Mouse (Mus musculus) telencephalon, adult 2 months (tissue): ENCODE data around the gene Sh3bp5l.

Source experiments
- DNase-seq: peaks from one replicate; pipeline ENCODE4 v3.0.0-alpha.2; 2011; ENCODE audit warnings: low read depth, low spot score

Gene Sh3bp5l

DNA sequence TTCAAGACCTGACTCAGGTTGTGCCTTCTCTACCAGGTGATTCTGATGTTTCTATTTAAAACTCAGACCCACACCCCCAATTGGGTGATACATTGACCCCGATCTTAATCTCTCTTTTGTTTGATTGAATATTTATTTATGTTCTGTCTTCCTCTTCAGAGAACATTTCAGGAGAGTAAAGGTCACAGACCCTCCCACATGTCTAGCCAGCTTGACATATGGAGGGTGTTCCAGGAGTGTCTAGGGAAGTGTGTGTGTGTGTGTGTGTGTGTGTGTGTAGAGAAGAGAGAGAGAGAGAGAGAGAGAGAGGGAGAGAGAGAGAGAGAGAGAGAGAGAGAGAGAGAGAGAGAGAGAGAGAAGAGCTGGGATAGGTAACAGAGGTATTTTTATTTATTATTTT, 47.2 kb downstream of the Sh3bp5l start:
- DNase-seq = no peak

DNA sequence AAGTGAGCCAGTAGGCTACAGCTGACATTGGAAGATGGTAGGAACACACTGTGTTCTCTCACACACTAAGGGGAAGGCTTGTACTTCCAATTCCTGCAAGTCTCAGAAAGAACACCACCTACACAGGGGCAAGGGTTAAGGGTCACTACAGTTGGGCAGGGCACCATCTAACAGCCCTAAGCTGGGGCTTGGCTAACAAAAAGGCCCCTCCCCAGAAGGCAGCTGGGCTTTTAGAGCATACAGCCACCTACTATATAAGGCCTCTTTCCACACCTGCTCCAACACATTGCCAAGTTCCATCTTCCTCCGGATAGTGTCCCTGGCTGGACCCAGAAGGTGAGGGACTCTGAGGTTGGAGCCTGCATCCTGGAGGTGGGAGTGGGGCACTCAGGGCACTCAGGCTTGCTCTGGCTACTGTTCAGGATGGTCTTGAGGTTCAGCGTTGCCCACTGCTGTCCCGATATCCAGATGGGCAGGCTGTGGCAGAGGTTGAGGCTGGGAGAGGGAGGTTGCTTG, 48.3 kb downstream of the Sh3bp5l start, which contains the start of gene Lypd8:
TSS of gene Lypd8 (plus strand) at position 281 of the 516 bp plus-strand sequence.
- DNase-seq = no peak

DNA sequence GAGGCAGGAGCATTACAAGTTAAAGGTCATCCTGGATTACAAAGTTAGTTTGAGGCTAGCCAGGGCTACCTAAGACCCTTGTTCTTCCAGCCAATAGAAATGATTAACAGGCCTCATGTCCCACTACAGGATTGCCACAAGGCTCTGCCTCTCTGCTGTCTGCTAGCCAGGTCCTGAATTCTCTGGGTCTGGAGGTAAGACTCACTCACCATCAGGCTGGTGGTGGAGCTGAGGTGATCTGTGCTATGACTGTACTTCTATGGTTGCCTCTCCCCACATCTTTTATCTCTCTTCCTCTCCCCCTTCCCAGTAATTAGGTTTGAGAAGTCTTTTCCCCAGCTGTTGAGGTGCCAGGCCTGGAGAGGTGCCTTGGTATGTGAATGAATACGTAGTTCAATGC, 49.0 kb downstream of the Sh3bp5l start:
- DNase-seq = no peak

DNA sequence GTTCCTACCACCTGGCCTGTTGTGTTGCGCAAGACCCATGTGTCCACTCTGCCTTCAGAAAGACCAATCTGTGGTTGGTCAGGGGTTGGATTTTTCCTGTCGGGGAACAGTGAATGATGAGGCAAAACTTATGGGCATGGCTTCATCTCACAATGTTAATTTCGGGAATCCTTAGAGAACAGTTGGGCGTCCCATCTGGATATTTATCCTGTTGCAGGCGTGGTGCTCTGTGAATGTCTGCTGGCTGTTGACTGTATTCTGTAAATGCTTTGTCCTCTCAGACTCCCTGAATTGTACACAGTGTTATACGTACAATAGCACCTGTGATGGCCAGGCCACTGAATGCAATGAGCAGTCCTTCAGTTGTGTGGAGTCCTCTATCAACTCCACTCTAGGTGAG, 51.9 kb downstream of the Sh3bp5l start:
- no peak for DNase-seq
